In genomic region chr1:75839551-75840223, GRCm38 (mm10) we compare ENCODE assay signal across 24 mouse cellular contexts.
DNase-seq lines count a peak whose midpoint lies in the region; ATAC-seq and TF ChIP-seq lines count a peak whose summit lies in the region.
"Had no signal": no experiment of that assay in that cellular context is flagged by ENCODE, and none has a peak within 500 bp of the region (broad histone marks: within the 10 kb centered on the region; RNA-seq: fewer than 3 reads in every experiment).

No protein-coding gene starts in this region.

- H3K36me3 ChIP-seq in lung, postnatal 0 days (ENCODE audit: insufficient read depth, low read length) = no peaks in the 10 kb centered on the region
- no peaks in the 10 kb centered on the region for H3K36me3 ChIP-seq in limb, embryonic 12.5 days
- H3K36me3 ChIP-seq: forebrain, embryonic 10.5 days; heart, embryonic 12.5 days; hindbrain, embryonic 12.5 days; lung, embryonic 15.5 days had no signal

- no peaks in the 10 kb centered on the region for H3K9me3 ChIP-seq in lung, postnatal 0 days (ENCODE audit: low read length)
- H3K9me3 ChIP-seq in limb, embryonic 12.5 days = no peaks in the 10 kb centered on the region
- H3K9me3 ChIP-seq: forebrain, embryonic 10.5 days; heart, embryonic 12.5 days; hindbrain, embryonic 12.5 days; lung, embryonic 15.5 days had no signal

- H3K4me2 ChIP-seq in lung, postnatal 0 days (replicated peaks; ENCODE audit: low read depth, low read length) = no peak overlapping the region
- 0 out of 2 replicates have a peak overlapping the region, but pooled peaks have one; percentile 11 for H3K4me2 ChIP-seq in limb, embryonic 12.5 days
- H3K4me2 ChIP-seq: heart, embryonic 12.5 days; hindbrain, embryonic 12.5 days; liver, embryonic 11.5 days; lung, embryonic 15.5 days had no signal

- no peaks in the 10 kb centered on the region for H3K27me3 ChIP-seq in lung, postnatal 0 days (replicated peaks; ENCODE audit: insufficient read depth, low read length)
- no peaks in the 10 kb centered on the region for H3K27me3 ChIP-seq in limb, embryonic 12.5 days
- H3K27me3 ChIP-seq: heart, embryonic 12.5 days; hindbrain, embryonic 12.5 days; lung, embryonic 15.5 days; Patski had no signal

- no peak for DNase-seq in frontal cortex, postnatal 14 days (ENCODE audit: low spot score in 2 of 2)
- DNase-seq in lung, postnatal 0 days (ENCODE audit: low spot score) = no peak
- no peak for DNase-seq in lung, adult 18-20 months
- peak; percentile 65 for DNase-seq in brain, adult 2 months (ENCODE audit: low read depth, low spot score)
- no peak for DNase-seq in embryo, embryonic 10.5 days (ENCODE audit: low spot score)
- no peak for DNase-seq in gastrocnemius, postnatal 25 days
- DNase-seq: adrenal gland, postnatal 14 days; cerebellum, adult 11-12 months; cerebellum, postnatal 36 days; heart, postnatal 14 days; kidney, adult 2 months; kidney, postnatal 10 days; layer of hippocampus, postnatal 36 days; thymus, postnatal 36 days had no signal

- no peaks in the 10 kb centered on the region for H3K4me1 ChIP-seq in lung, postnatal 0 days (ENCODE audit: insufficient read depth, low read depth, low read length)
- H3K4me1 ChIP-seq in limb, embryonic 12.5 days (replicated peaks) = peaks cover 46% of the 10 kb centered on the region
- H3K4me1 ChIP-seq: heart, embryonic 12.5 days; lung, embryonic 15.5 days had no signal

- no peak overlapping the region for H3K27ac ChIP-seq in lung, postnatal 0 days (ENCODE audit: low read length)
- H3K27ac ChIP-seq in limb, embryonic 12.5 days = peak overlapping the region; percentile 53
- H3K27ac ChIP-seq: forebrain, embryonic 10.5 days; hindbrain, embryonic 12.5 days; lung, embryonic 15.5 days had no signal

- no peak overlapping the region for H3K4me3 ChIP-seq in lung, postnatal 0 days (ENCODE audit: low read depth, low read length)
- H3K4me3 ChIP-seq in limb, embryonic 12.5 days (replicated peaks) = no peak overlapping the region
- H3K4me3 ChIP-seq: forebrain, embryonic 10.5 days; heart, embryonic 12.5 days; hindbrain, embryonic 12.5 days; lung, embryonic 15.5 days had no signal

- no peak for TF ChIP-seq EP300 in lung, postnatal 0 days (IDR thresholded peaks at IDR 0.05)

- ATAC-seq in frontal cortex, adult (ENCODE audit: low TSS enrichment) = peak; percentile 82
- peak; percentile 16; the same call in 1 of the 2 replicates for ATAC-seq in lung, postnatal 0 days
- peak; percentile 41; the same call in 1 of the 2 replicates for ATAC-seq in limb, embryonic 12.5 days (ENCODE audit: insufficient number of reproducible peaks, insufficient read depth, low FRiP score, low TSS enrichment, low read depth)
- ATAC-seq: CD4-positive, CD25-positive, alpha-beta regulatory T cell, adult 4 months; inflammation-experienced regulatory T-cells, adult 6 months; Patski had no signal

- H3K9ac ChIP-seq in lung, postnatal 0 days (replicated peaks; ENCODE audit: low read depth) = no peak overlapping the region
- H3K9ac ChIP-seq in limb, embryonic 12.5 days (replicated peaks) = no peak overlapping the region
- H3K9ac ChIP-seq: heart, embryonic 12.5 days; hindbrain, embryonic 12.5 days; lung, embryonic 15.5 days had no signal

- no peak for TF ChIP-seq CTCF in lung, postnatal 0 days (IDR thresholded peaks at IDR 0.05)

- 59% methylated on average over 11 of the region's 11 CpGs for WGBS in lung, postnatal 0 days
- WGBS in limb, embryonic 12.5 days = 36% methylated on average over 11 of the region's 11 CpGs

Comparison
In these comparisons a context has a peak if more than half of its experiments do, and no peak if none do; other contexts are left out.
1. ATAC-seq: peak in every context shown above with its lines; median percentile 82 in frontal cortex, adult; 41 in limb, embryonic 12.5 days; 16 in lung, postnatal 0 days.